Mouse (Mus musculus): Measurements from ENCODE around the gene Ttc30a1.
"Not testable (repeated sequence)": the region's sequence is repeated elsewhere in the genome, so short reads cannot be mapped to it uniquely, and the experiment has no call there.

Gene Ttc30a1

GRCm38 (mm10) chr2:75981440-75982081, at the start of gene Ttc30a1:
Ttc30a1 (minus strand) TSS chr2:75981967.
- not testable (repeated sequence) for DNase-seq (ENCODE audit: extremely low read depth, low read depth, low spot score)

- DNase-seq (ENCODE audit: extremely low read depth, low read depth, low spot score) = no peak
Observed at GRCm38 (mm10) chr2:76030080-76030479, 48.3 kb upstream of the Ttc30a1 start.

GRCm38 (mm10) chr2:76029081-76029901, 47.5 kb upstream of the Ttc30a1 start:
- no peak for DNase-seq (ENCODE audit: extremely low read depth, low read depth, low spot score)

DNA sequence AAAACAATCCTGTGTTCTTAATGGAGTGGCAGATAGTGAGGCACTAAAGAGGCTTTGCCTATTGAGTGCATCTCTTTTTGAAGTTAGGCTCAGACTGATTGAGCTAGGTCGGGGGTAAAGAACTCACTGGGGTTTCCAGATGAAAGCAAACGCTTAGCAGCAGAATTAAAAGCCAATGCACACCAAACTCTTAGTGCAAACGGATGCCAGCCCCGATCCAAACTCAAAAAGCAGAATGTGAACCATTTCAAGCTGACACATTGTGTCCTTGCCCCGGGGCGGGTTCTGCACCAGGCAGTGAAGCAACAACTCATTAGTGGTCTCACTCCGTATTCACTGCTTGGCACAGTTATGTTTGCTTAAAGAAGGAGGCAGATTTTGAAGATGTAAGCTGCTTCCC, 35.1 kb upstream of the Ttc30a1 start:
- peak; percentile 30 for DNase-seq (ENCODE audit: extremely low read depth, low read depth, low spot score)

DNA sequence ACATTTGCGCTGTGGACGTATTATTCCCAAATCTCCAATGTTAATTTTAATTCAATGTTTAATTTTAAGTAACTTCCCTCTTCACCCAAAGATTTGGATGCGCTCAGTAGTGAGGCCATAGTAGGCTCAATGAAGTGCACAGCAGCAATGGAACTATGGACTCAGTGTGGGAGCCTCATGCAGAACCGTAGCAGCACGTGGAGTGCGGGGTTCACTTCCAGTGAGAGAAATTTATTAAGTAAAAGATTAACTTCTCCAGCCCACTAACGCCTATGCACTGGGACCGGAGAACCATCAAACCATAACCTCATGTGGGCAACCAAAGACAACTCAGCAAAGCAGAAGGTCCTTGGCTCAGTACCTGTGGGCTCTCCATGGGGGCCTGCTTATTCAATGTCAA, 34.4 kb upstream of the Ttc30a1 start:
- no peak for DNase-seq (ENCODE audit: extremely low read depth, low read depth, low spot score)

DNA sequence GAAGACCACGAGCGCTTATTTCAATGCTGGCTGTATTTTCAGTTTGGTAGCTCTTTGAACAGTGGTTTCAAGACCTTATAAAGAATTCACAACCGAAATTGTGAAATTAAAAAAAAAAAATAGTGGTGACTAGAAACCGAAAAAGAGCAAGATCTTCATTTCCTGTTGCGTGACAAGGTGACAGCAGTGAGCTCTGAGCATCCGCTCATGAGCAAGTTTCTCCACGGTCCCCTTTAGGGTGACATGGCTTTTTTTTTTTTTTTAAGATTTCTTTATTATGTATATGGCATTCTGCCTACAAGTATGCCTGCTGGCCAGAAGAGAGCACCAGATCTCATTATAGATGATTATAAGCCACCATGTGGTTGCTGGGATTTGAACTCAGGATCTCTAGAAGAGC, 33.7 kb upstream of the Ttc30a1 start:
- no peak for DNase-seq (ENCODE audit: extremely low read depth, low read depth, low spot score)

DNA sequence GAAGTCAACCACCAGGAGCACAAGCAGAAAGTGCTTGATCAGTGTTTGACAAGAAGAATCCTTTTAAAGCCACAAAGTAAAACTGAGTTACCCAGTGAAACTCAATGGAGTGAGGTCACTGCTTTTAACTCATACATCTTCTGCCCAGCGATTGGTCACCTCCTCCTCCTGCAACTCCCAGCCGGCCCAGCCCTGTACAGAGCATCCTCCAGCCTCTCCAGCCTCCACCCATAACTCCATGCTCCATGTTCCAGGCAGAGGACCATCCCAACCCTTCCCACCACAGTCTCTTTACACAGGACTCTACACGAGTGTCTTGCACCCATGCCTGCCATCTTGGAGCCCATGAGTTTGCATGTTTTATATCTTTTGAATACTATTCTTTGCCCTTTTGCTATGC, 32.9 kb upstream of the Ttc30a1 start:
- DNase-seq (ENCODE audit: extremely low read depth, low read depth, low spot score) = no peak

- no peak for DNase-seq (ENCODE audit: extremely low read depth, low read depth, low spot score)
Observed at GRCm38 (mm10) chr2:76006194-76006593, 24.4 kb upstream of the Ttc30a1 start.

DNA sequence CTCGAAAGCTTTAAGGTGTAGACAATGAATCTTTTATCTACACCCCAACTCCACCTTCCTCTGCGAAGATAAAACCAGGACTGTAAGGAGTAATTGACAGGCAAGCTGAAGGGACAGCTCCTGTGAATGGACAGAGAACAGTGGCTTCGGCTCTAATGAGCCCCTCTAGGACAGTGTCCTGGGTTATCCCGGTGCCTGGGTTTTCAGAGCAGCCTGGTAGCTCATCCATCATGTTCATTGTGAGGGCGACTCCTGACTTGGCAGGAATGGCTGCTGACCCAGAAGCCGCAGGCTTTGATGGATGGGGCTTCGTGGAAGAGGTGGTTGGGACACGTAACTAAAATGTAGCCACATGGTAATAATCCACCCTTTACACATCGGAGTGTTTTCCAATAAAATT, 21.1 kb upstream of the Ttc30a1 start:
- no peak for DNase-seq (ENCODE audit: extremely low read depth, low read depth, low spot score)

- DNase-seq (ENCODE audit: extremely low read depth, low read depth, low spot score) = no peak
Observed at GRCm38 (mm10) chr2:76001392-76001791, 19.6 kb upstream of the Ttc30a1 start.

DNA sequence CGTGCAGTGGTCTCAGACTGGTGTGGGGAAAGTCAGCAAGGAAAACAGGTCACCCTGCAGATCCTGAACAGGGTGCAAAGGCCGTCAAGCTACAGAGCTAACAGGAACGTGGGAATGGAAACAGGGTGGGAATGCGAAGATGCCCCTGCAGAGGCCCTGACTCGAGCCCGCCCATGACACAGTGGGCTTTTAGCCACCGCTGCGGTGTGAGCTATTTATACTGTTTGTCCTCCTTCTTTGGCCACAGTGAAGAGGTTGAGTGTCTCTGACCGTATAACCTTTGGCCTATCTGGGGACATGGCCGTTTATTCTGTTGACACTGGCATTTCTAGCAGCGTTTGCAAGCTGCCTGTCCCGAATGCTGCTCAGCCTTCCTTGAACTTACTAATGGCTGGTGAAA, 17.9 kb upstream of the Ttc30a1 start:
- no peak for DNase-seq (ENCODE audit: extremely low read depth, low read depth, low spot score)

DNA sequence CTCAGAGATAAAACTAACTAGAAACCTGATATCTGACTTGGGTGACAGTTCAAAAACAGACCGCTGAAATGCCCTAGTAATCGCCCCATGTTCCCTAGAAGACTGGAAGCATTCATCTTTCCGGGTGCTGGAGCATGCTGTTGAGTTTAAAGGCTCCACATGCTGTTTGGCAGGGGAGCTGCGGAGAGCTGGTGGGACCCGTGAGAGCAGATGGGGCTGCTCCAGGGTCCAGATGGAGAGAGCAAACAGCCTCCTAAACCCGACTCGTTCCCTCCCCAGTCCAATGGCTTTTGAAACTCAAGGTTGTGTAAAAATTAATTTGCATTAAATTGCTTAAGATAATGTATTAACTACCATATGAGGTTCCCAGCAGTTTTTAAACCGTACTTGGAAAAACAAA, 16.9 kb upstream of the Ttc30a1 start:
- DNase-seq (ENCODE audit: extremely low read depth, low read depth, low spot score) = no peak

DNA sequence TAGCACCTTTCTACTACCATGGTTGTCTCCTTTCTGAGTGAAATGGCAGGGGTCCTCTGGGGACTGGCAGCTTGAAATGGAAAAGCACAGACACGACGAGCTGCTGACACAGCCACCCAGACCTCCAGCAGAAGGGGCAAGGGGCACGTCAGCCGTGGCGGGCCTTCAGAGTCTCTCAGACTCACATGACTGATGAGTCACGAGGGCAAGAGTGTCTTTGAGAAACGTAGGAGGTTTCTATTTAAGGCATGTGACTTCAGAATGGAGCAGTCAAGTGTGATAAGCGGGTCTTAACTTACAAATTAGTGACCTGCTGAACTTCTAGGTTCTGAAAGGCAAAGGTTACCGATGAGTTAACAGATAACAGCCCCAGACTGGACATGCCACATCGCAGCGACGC, 16.0 kb upstream of the Ttc30a1 start:
- DNase-seq (ENCODE audit: extremely low read depth, low read depth, low spot score) = no peak

- DNase-seq (ENCODE audit: extremely low read depth, low read depth, low spot score) = no peak
Observed at GRCm38 (mm10) chr2:75994841-75995240, 13.1 kb upstream of the Ttc30a1 start.

DNA sequence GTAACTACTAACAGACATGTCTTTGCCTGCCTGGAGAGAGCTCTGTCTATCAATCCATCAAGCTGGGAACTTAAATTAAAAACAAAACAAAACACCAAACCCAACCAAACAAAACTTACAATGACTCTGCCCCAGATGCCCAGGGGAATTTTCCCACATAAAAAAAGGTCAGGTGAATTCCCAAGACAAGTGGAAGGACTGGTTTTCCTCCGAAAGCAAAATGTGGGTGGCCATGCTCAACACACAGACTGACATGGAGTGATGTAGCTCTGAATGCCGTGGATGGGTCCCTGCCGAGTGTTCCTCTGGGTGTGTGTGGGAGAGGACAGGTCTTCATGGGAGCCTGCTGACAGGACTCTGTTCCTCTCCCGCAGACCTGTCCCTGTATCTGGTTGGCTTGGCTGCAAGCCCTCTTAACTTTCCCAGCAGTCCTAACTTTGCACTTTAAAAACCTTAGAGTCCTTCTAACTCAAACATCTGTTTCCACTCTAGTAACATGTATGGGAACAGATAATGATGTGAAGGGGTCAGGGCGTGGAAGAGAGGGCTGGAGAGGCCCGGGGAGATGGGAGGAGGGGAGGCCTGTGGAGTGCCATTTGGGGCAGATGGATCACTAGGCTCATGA, 9.9 kb upstream of the Ttc30a1 start:
- no peak for DNase-seq (ENCODE audit: extremely low read depth, low read depth, low spot score)

- DNase-seq (ENCODE audit: extremely low read depth, low read depth, low spot score) = no peak
Observed at GRCm38 (mm10) chr2:75990885-75991539, 9.2 kb upstream of the Ttc30a1 start.

- peak; percentile 42 for DNase-seq (ENCODE audit: extremely low read depth, low read depth, low spot score)
Observed at GRCm38 (mm10) chr2:75989694-75990093, 7.9 kb upstream of the Ttc30a1 start.

GRCm38 (mm10) chr2:75988779-75989363, 7.1 kb upstream of the Ttc30a1 start:
- DNase-seq (ENCODE audit: extremely low read depth, low read depth, low spot score) = no peak

DNA sequence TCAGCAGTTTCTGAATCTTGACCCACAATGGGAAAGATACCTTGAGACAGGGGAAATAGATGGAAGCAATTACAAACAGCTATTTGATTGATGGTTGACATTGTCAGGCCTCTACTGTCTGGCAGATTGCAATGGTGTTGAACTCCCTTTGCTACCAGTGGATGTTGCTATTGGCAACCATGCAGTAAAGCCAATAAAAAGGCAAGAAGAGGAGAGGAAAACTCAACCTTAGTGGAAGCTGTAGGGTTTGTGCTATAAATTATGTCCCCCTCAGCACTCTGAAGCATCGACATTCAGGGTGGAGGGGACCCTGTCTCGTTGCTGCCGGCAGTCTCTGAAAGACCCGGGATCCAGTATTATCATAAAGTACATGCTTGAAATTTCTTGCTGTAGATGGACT, 6.6 kb upstream of the Ttc30a1 start:
- DNase-seq (ENCODE audit: extremely low read depth, low read depth, low spot score) = no peak

DNA sequence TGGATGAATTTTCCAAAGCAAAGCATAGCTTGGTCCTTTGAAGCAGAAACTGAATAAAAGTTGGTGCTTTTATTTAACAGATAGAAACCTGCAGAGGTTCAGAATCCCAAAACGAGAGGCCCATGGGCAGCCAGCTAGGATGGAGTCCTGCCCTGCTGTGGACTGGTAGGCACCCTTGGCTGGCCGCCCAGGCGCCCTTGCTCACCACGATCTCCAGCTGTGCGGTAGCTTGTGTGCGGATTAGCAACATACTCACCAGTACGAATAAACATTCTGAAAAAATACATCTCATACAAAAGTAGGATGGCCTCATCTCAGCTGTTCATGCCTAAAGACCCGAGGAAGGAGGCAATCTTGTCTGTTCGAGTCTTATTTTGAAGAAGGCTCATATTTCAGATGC, 6.0 kb upstream of the Ttc30a1 start:
- DNase-seq (ENCODE audit: extremely low read depth, low read depth, low spot score) = no peak

DNA sequence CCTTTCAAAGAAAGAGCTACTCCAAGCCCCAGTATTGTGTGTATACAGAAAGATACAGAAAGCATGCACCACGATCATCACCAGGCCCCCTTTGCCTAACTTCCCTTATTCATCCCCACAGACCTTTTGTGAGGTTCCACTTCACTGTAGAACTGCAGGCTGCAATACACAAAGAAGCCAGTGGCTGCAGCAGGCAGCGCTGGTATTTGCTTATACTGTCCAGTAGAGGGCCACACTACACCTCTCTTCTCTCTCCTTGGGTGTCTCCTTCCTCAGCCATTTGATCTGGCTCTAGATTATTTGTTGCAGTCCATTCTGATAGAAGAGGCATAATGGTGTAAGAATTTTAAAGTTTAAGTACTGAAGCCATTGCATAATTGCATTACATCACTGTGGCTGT, 3.4 kb upstream of the Ttc30a1 start:
- no peak for DNase-seq (ENCODE audit: extremely low read depth, low read depth, low spot score)
